Mouse (Mus musculus) heart, postnatal 0 days (tissue): ENCODE measurements at regions not wholly inside any gene's neighbourhood (a gene's known extent, or its start where the extent isn't known, plus 50 kb on each side); places are given as distances from the start of the nearest gene placed in this dataset.

Experiments used
- ATAC-seq: fragments of 200-750 bp; cut with Nextera tagmentation; 2 replicates; pipeline ENCODE4 v1.8.0; 2017; ENCODE audit warnings: low read depth, moderate number of reproducible peaks, moderate library complexity; ENCODE audit not compliant: insufficient read depth
- DNase-seq: peaks from one replicate; pipeline ENCODE4 v3.0.0-alpha.2; 2016; ENCODE audit warnings: low spot score
- H3K27ac ChIP-seq: fragments of 300-500 bp; sonication (generic); 2 replicates; pipeline ENCODE4 v1.5.1; 2014; ENCODE audit warnings: low read depth, mild to moderate bottlenecking
- H3K27me3 ChIP-seq: fragments of 300-500 bp; sonication (generic); 2 replicates; pipeline ENCODE4 v1.6.1; 2014; ENCODE audit warnings: low read length, mixed read lengths; ENCODE audit not compliant: control insufficient read depth, insufficient read depth
- H3K36me3 ChIP-seq: fragments of 300-500 bp; sonication (generic); replicated peaks from 2 replicates; pipeline ENCODE4 v1.6.1; 2014; ENCODE audit warnings: low read length, mixed read lengths; ENCODE audit not compliant: control insufficient read depth, insufficient read depth
- H3K4me1 ChIP-seq: fragments of 300-500 bp; sonication (generic); 2 replicates; pipeline ENCODE4 v1.6.1; 2014; ENCODE audit warnings: antibody characterized with exemption; ENCODE audit not compliant: control insufficient read depth, insufficient read depth
- H3K4me2 ChIP-seq: fragments of 300-500 bp; sonication (generic); 2 replicates; pipeline ENCODE4 v1.6.1; 2014; ENCODE audit warnings: low read depth, mild to moderate bottlenecking, low read length, moderate library complexity
- H3K4me3 ChIP-seq: fragments of 300-500 bp; sonication (generic); 2 replicates; pipeline ENCODE4 v1.5.1; 2014; ENCODE audit warnings: low read depth, low read length
- H3K9ac ChIP-seq: fragments of 300-500 bp; sonication (generic); replicated peaks from 2 replicates; pipeline ENCODE4 v1.6.1; 2014; ENCODE audit warnings: low read depth, low read length, mixed read lengths
- H3K9me3 ChIP-seq: fragments of 300-500 bp; sonication (generic); replicated peaks from 2 replicates; pipeline ENCODE4 v1.6.1; 2016; ENCODE audit warnings: low read length; ENCODE audit not compliant: control insufficient read depth
- CTCF ChIP-seq: IDR thresholded peaks from 2 replicates; pipeline ENCODE4 v1.5.1; 2016; ENCODE audit warnings: antibody characterized with exemption, control low read depth, low read depth
- EP300 ChIP-seq: IDR thresholded peaks from 2 replicates; pipeline ENCODE4 v1.6.1; 2016; ENCODE audit warnings: antibody characterized with exemption, low read depth
- WGBS: fragments of 180-500 bp; shearing (Covaris S2); extraction: QIAGEN DNeasy Blood & Tissue Kit; methylation state at CpG from one replicate; pipeline ENCODE4 v1.1.7; 2014; 5-methylcytosine and 5-hydroxymethylcytosine counted together

GRCm38 (mm10) chr13:97537206-97537605 lies 223.2 kb downstream of the Gm10260 start:
- Histone ChIP-seq H3K4me1 (peaks cover 9% of the 10 kb centered on the region), H3K4me2 (no peak overlapping the region), H3K9me3 (no peaks in the 10 kb centered on the region), H3K27ac (no peak overlapping the region), H3K27me3 (no peaks in the 10 kb centered on the region), H3K9ac (no peak overlapping the region), H3K4me3 (no peak overlapping the region), H3K36me3 (no peaks in the 10 kb centered on the region)
- 87% methylated on average over 11 of the region's 11 CpGs for WGBS
- TF ChIP-seq EP300, result no peak
- TF ChIP-seq CTCF, result no peak
- ATAC-seq, result no peak
- no peak for DNase-seq

- no peaks in the 10 kb centered on the region for H3K27me3 ChIP-seq
- no peak overlapping the region for H3K4me2 ChIP-seq
- no peaks in the 10 kb centered on the region for H3K36me3 ChIP-seq
- no peak for DNase-seq
- H3K9ac ChIP-seq, result no peak overlapping the region
- TF ChIP-seq CTCF (no peak), EP300 (no peak)
- ATAC-seq, result no peak
- no peak overlapping the region for H3K27ac ChIP-seq
- peaks cover 17% of the 10 kb centered on the region for H3K4me1 ChIP-seq
- H3K9me3 ChIP-seq, result no peaks in the 10 kb centered on the region
- 60% methylated on average over 11 of the region's 11 CpGs for WGBS
- no peak overlapping the region for H3K4me3 ChIP-seq
Measured at GRCm38 (mm10) chr13:97533896-97534666, 226.4 kb downstream of the Gm10260 start.

- Histone ChIP-seq H3K36me3 (no peaks in the 10 kb centered on the region), H3K27me3 (no peaks in the 10 kb centered on the region), H3K4me3 (no peak overlapping the region), H3K4me2 (no peak overlapping the region), H3K4me1 (peaks cover 17% of the 10 kb centered on the region), H3K9me3 (no peaks in the 10 kb centered on the region), H3K27ac (no peak overlapping the region), H3K9ac (no peak overlapping the region)
- DNase-seq (no peak), ATAC-seq (no peak)
- WGBS, result 64% methylated on average over 2 of the region's 2 CpGs
- TF ChIP-seq CTCF (no peak), EP300 (no peak)
Measured at GRCm38 (mm10) chr13:97531181-97531580, 229.3 kb downstream of the Gm10260 start.

- ATAC-seq (peak; percentile 78; the same call in 1 of the 2 replicates), DNase-seq (peak; percentile 72)
- Histone ChIP-seq H3K9ac (no peak overlapping the region), H3K9me3 (no peaks in the 10 kb centered on the region), H3K36me3 (no peaks in the 10 kb centered on the region), H3K4me3 (no peak overlapping the region), H3K27ac (no peak overlapping the region), H3K27me3 (no peaks in the 10 kb centered on the region), H3K4me1 (peaks cover 17% of the 10 kb centered on the region), H3K4me2 (no peak overlapping the region)
- WGBS, result 7% methylated on average over 2 of the region's 2 CpGs
- no peak for TF ChIP-seq EP300
- no peak for TF ChIP-seq CTCF
Measured at GRCm38 (mm10) chr13:97530570-97530969, 229.9 kb downstream of the Gm10260 start.

- Histone ChIP-seq H3K27me3 (no peaks in the 10 kb centered on the region), H3K4me2 (no peak overlapping the region), H3K9me3 (no peaks in the 10 kb centered on the region), H3K27ac (no peak overlapping the region), H3K9ac (no peak overlapping the region), H3K4me1 (0 out of 2 replicates have a peak, but pooled peaks cover 8% of the 10 kb centered on the region), H3K4me3 (no peak overlapping the region), H3K36me3 (no peaks in the 10 kb centered on the region)
- 88% methylated on average over 2 of the region's 2 CpGs for WGBS
- no peak for DNase-seq
- TF ChIP-seq CTCF (no peak), EP300 (no peak)
- no peak for ATAC-seq
Measured at GRCm38 (mm10) chr13:97527958-97528357, 232.5 kb downstream of the Gm10260 start.
